Mouse (Mus musculus): ENCODE results near the gene Foxn3.

GRCm38 (mm10) chr12:99440953-99441352 lies 122.4 kb downstream of the Foxn3 start:
- TF ChIP-seq CTCF (IDR thresholded peaks at IDR 0.05; ENCODE audit: low read depth, low read length) (no peak), POLR2A (IDR thresholded peaks at IDR 0.05; ENCODE audit: extremely low read depth, insufficient read depth, low read length) (no peak)

All from liver, adult 2 months (tissue).